Mouse (Mus musculus) lung, postnatal 0 days (tissue): ENCODE measurements around the gene Syp.

Experiments
- CTCF ChIP-seq: IDR thresholded peaks from 2 replicates; pipeline ENCODE4 v1.5.1; 2016; ENCODE audit warnings: antibody characterized with exemption, mild to moderate bottlenecking
- EP300 ChIP-seq: IDR thresholded peaks from 2 replicates; pipeline ENCODE4 v1.6.1; 2016; ENCODE audit warnings: antibody characterized with exemption, mild to moderate bottlenecking, control low read depth

GRCm38 (mm10) chrX:7606783-7607182, 31.5 kb upstream of the Syp start, which contains the start of gene Cacna1f:
- TF ChIP-seq CTCF (no peak), EP300 (no peak)
